Mouse (Mus musculus) ES-Bruce4 (cell line): ENCODE data around the gene 9530077C05Rik. TPM values are rescaled to one million over a fixed set of nuclear protein-coding genes. Genes with fewer than 3 reads are reported as not detected.

Experiments used
- H3K27ac ChIP-seq: 2 replicates; pipeline ENCODE4 v1.5.1; 2012; ENCODE audit warnings: low read length, inconsistent platforms; ENCODE audit not compliant: insufficient read depth
- H3K27me3 ChIP-seq: 2 replicates; pipeline ENCODE4 v1.6.1; 2012; ENCODE audit warnings: mild to moderate bottlenecking, low read length, inconsistent platforms; ENCODE audit not compliant: control insufficient read depth, poor library complexity, insufficient read depth, severe bottlenecking
- H3K36me3 ChIP-seq: 2 replicates; pipeline ENCODE4 v1.6.1; 2012; ENCODE audit warnings: inconsistent platforms, mild to moderate bottlenecking, low read length, moderate library complexity; ENCODE audit not compliant: control insufficient read depth, poor library complexity, insufficient read depth, severe bottlenecking
- H3K4me1 ChIP-seq: one replicate; pipeline ENCODE4 v1.8.1; 2011; ENCODE audit warnings: low read length; ENCODE audit not compliant: control insufficient read depth, insufficient read depth
- H3K4me3 ChIP-seq: 2 replicates; pipeline ENCODE4 v1.5.1; 2011; ENCODE audit warnings: low read depth, mild to moderate bottlenecking, low read length
- H3K9ac ChIP-seq: 2 replicates; pipeline ENCODE4 v1.6.1; 2012; ENCODE audit warnings: low read depth, mild to moderate bottlenecking, inconsistent platforms; ENCODE audit not compliant: poor library complexity, severe bottlenecking
- H3K9me3 ChIP-seq: replicated peaks from 2 replicates; pipeline ENCODE4 v1.6.1; 2012; ENCODE audit warnings: mild to moderate bottlenecking, low read length, inconsistent platforms; ENCODE audit not compliant: control insufficient read depth, poor library complexity, insufficient read depth, severe bottlenecking
- CTCF ChIP-seq: IDR thresholded peaks from one replicate; pipeline ENCODE4 v1.8.1; 2011; ENCODE audit warnings: low read depth, low read length
- EP300 ChIP-seq: IDR thresholded peaks from 2 replicates; pipeline ENCODE4 v1.6.1; 2011; ENCODE audit warnings: low read depth, low read length; ENCODE audit not compliant: insufficient read depth
- POLR2A ChIP-seq: IDR thresholded peaks from one replicate; pipeline ENCODE4 v1.8.1; 2011; ENCODE audit warnings: low read length; ENCODE audit not compliant: insufficient read depth
- polyA plus RNA-seq: library from polyadenylated mRNA; stranded (reverse); fragments of >200 nt; gene quantifications from 2 replicates; pipeline ENCODE4 v1.2.4, GENCODE M21; 2011; ENCODE audit warnings: low read depth; ENCODE audit not compliant: missing spikeins, insufficient read depth, insufficient read length

Gene 9530077C05Rik
- polyA plus RNA-seq, 1 experiment, result 3.8 TPM

GRCm38 (mm10) chr9:22385890-22386289 is 25.4 kb upstream of the 9530077C05Rik start:
- H3K4me3 ChIP-seq, result no peak overlapping the region
- H3K9ac ChIP-seq, result no peak overlapping the region
- H3K9me3 ChIP-seq, result no peaks in the 10 kb centered on the region
- H3K36me3 ChIP-seq, result peaks cover 12% of the 10 kb centered on the region
- H3K27me3 ChIP-seq, result no peaks in the 10 kb centered on the region
- H3K27ac ChIP-seq, result no peak overlapping the region
- TF ChIP-seq CTCF (no peak), EP300 (no peak), POLR2A (no peak)
- H3K4me1 ChIP-seq, result no peaks in the 10 kb centered on the region

- Histone ChIP-seq H3K27me3 (no peaks in the 10 kb centered on the region), H3K9me3 (no peaks in the 10 kb centered on the region), H3K36me3 (peaks cover 5% of the 10 kb centered on the region; the same call in 1 of the 2 replicates), H3K4me1 (no peaks in the 10 kb centered on the region), H3K27ac (peak overlapping the region; percentile 92), H3K9ac (peak overlapping the region; percentile 89), H3K4me3 (peak overlapping the region; percentile 97)
- TF ChIP-seq POLR2A (no peak), CTCF (no peak), EP300 (no peak)
These were observed 23.4 kb upstream of the 9530077C05Rik start for GRCm38 (mm10) chr9:22387901-22388300.

- Histone ChIP-seq H3K36me3 (peaks cover 2% of the 10 kb centered on the region; the same call in 1 of the 2 replicates), H3K27me3 (no peaks in the 10 kb centered on the region)
- no peak for TF ChIP-seq POLR2A
- no peak for TF ChIP-seq CTCF
- no peak for TF ChIP-seq EP300
These were observed 22.8 kb upstream of the 9530077C05Rik start for GRCm38 (mm10) chr9:22388401-22388980.

DNA sequence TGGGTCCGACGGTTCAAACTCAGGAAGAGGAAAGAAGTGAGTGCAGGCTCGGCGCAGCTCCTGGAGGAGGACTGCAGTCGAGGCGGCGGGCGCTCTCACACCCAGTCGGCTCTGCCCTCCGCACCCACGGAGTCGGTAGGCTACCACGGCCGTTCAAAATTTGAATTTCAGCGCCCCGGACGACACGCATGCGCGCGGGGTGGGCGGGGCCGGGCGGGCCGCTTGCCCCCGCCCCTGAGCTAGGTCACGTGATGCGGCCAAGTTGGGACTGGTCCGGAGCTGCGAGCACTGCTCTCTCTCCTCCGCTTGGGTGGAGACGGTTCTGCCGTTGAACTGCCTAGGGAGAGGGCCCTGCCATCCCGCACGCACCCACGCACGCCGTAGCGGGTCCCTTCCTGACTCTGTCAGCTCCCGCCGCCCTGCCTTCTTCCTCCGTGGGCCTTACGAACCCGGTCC is 22.3 kb upstream of the 9530077C05Rik start, which contains the start of gene Anln:
Gene Anln (minus strand): TSS at position 168 of the 456 bp plus-strand sequence.
- H3K36me3 ChIP-seq, result peaks cover 2% of the 10 kb centered on the region; the same call in 1 of the 2 replicates
- peak within 1 kb of the TSS; percentile 89 for H3K9ac ChIP-seq
- no peaks in the 10 kb centered on the region for H3K27me3 ChIP-seq
- peak within 1 kb of the TSS; percentile 92 for H3K27ac ChIP-seq
- H3K9me3 ChIP-seq, result no peaks in the 10 kb centered on the region
- no peaks in the 10 kb centered on the region for H3K4me1 ChIP-seq
- H3K4me3 ChIP-seq, result peak within 1 kb of the TSS; percentile 97
- TF ChIP-seq CTCF (no peak), POLR2A (peak; percentile 91), EP300 (peak; percentile 70)

More at GRCm38 (mm10) chr9:22388401-22388980, 22.8 kb upstream of the 9530077C05Rik start:
- Histone ChIP-seq H3K9me3 (no peaks in the 10 kb centered on the region), H3K4me1 (no peaks in the 10 kb centered on the region), H3K4me3 (peak overlapping the region; percentile 97), H3K9ac (peak overlapping the region; percentile 89), H3K27ac (peak overlapping the region; percentile 92)

GRCm38 (mm10) chr9:22389736-22390245 is 21.5 kb upstream of the 9530077C05Rik start:
- Histone ChIP-seq H3K27ac (peak overlapping the region; percentile 77), H3K9ac (peak overlapping the region; percentile 89), H3K36me3 (no peaks in the 10 kb centered on the region; the same call in 1 of the 2 replicates), H3K4me3 (peak overlapping the region; percentile 80; the same call in 1 of the 2 replicates), H3K4me1 (no peaks in the 10 kb centered on the region), H3K27me3 (no peaks in the 10 kb centered on the region), H3K9me3 (no peaks in the 10 kb centered on the region)
- no peak for TF ChIP-seq EP300
- no peak for TF ChIP-seq POLR2A
- TF ChIP-seq CTCF, result no peak

DNA sequence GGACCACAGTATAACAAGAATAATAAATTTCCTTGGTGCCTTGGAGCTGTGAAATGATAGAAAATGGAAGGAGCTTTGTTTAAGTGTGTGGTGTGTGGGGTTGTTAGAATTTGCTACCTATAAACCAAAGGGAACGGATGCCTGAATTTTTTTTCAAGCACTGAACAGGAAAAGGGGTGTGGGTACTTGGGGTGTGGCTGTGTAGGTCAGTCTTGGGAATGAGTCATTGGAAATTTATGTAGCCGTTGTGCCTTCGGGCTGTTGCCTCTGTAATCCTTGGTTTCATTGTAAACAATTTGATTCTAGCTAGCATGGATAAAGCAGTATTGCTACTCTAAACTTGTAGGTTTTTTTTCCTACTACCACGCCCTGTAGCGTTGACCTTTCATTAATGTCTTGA is 20.9 kb upstream of the 9530077C05Rik start:
- H3K4me1 ChIP-seq, result no peaks in the 10 kb centered on the region
- H3K27me3 ChIP-seq, result no peaks in the 10 kb centered on the region
- H3K9me3 ChIP-seq, result no peaks in the 10 kb centered on the region
- peak overlapping the region; percentile 52 for H3K27ac ChIP-seq
- no peak overlapping the region for H3K4me3 ChIP-seq
- H3K9ac ChIP-seq, result peak overlapping the region; percentile 89
- H3K36me3 ChIP-seq, result no peaks in the 10 kb centered on the region; the same call in 1 of the 2 replicates
- no peak for TF ChIP-seq CTCF
- no peak for TF ChIP-seq EP300
- no peak for TF ChIP-seq POLR2A
